Mouse (Mus musculus): ENCODE data around the gene Kcnk3. TPM values are rescaled to one million over a fixed set of nuclear protein-coding genes. Genes with fewer than 3 reads are reported as not detected.

The Kcnk3 gene
- polyA plus RNA-seq, 1 experiment = not detected

- no peaks in the 10 kb centered on the region for H3K36me3 ChIP-seq (ENCODE audit: control insufficient read depth, insufficient read depth)
- no peaks in the 10 kb centered on the region for H3K79me3 ChIP-seq (ENCODE audit: low read depth)
- TF ChIP-seq FOSL1 (IDR thresholded peaks at IDR 0.05; ENCODE audit: insufficient read depth, low read length, poor library complexity, severe bottlenecking) (no peak), CTCF (IDR thresholded peaks at IDR 0.05; ENCODE audit: control insufficient read depth, insufficient read depth, insufficient read length) (no peak), MAX (IDR thresholded peaks at IDR 0.05) (no peak), MYOG (IDR thresholded peaks at IDR 0.05; ENCODE audit: control insufficient read depth, extremely low read depth, insufficient read length) (no peak), MYOD1 (IDR thresholded peaks at IDR 0.05; ENCODE audit: control insufficient read depth, insufficient read length, low read depth) (no peak), CEBPB (IDR thresholded peaks at IDR 0.05; ENCODE audit: low read depth) (no peak), USF1 (IDR thresholded peaks at IDR 0.05; ENCODE audit: low read depth) (no peak)
- peaks cover 67% of the 10 kb centered on the region for H3K27me3 ChIP-seq (ENCODE audit: control insufficient read depth, insufficient read depth, insufficient read length)
- no peak overlapping the region for H3ac ChIP-seq (ENCODE audit: control insufficient read depth, insufficient read length, low read depth)
- no peak overlapping the region for H3K4me3 ChIP-seq (ENCODE audit: insufficient read depth, poor library complexity, severe bottlenecking)
- no peaks in the 10 kb centered on the region for H3K79me2 ChIP-seq (ENCODE audit: control insufficient read depth, insufficient read depth)
Observed at GRCm38 (mm10) chr5:30553936-30554335, 34.0 kb upstream of the Kcnk3 start.

- Histone ChIP-seq H3K27me3 (ENCODE audit: control insufficient read depth, insufficient read depth, insufficient read length) (peaks cover 63% of the 10 kb centered on the region), H3K79me3 (ENCODE audit: low read depth) (no peaks in the 10 kb centered on the region), H3K79me2 (ENCODE audit: control insufficient read depth, insufficient read depth) (no peaks in the 10 kb centered on the region), H3ac (ENCODE audit: control insufficient read depth, insufficient read length, low read depth) (no peak overlapping the region), H3K36me3 (ENCODE audit: control insufficient read depth, insufficient read depth) (no peaks in the 10 kb centered on the region), H3K4me3 (ENCODE audit: insufficient read depth, poor library complexity, severe bottlenecking) (no peak overlapping the region)
- TF ChIP-seq CEBPB (IDR thresholded peaks at IDR 0.05; ENCODE audit: low read depth) (no peak), CTCF (IDR thresholded peaks at IDR 0.05; ENCODE audit: control insufficient read depth, insufficient read depth, insufficient read length) (no peak), FOSL1 (IDR thresholded peaks at IDR 0.05; ENCODE audit: insufficient read depth, low read length, poor library complexity, severe bottlenecking) (no peak), MYOD1 (IDR thresholded peaks at IDR 0.05; ENCODE audit: control insufficient read depth, insufficient read length, low read depth) (no peak), USF1 (IDR thresholded peaks at IDR 0.05; ENCODE audit: low read depth) (no peak), MYOG (IDR thresholded peaks at IDR 0.05; ENCODE audit: control insufficient read depth, extremely low read depth, insufficient read length) (no peak), MAX (IDR thresholded peaks at IDR 0.05) (no peak)
Observed at GRCm38 (mm10) chr5:30554981-30555380, 33.0 kb upstream of the Kcnk3 start.

- Histone ChIP-seq H3K79me3 (ENCODE audit: low read depth) (no peaks in the 10 kb centered on the region), H3K4me3 (ENCODE audit: insufficient read depth, poor library complexity, severe bottlenecking) (no peak overlapping the region), H3K79me2 (ENCODE audit: control insufficient read depth, insufficient read depth) (no peaks in the 10 kb centered on the region), H3K27me3 (ENCODE audit: control insufficient read depth, insufficient read depth, insufficient read length) (peaks cover 53% of the 10 kb centered on the region), H3K36me3 (ENCODE audit: control insufficient read depth, insufficient read depth) (no peaks in the 10 kb centered on the region), H3ac (ENCODE audit: control insufficient read depth, insufficient read length, low read depth) (no peak overlapping the region)
- TF ChIP-seq USF1 (IDR thresholded peaks at IDR 0.05; ENCODE audit: low read depth) (no peak), FOSL1 (IDR thresholded peaks at IDR 0.05; ENCODE audit: insufficient read depth, low read length, poor library complexity, severe bottlenecking) (no peak), CTCF (IDR thresholded peaks at IDR 0.05; ENCODE audit: control insufficient read depth, insufficient read depth, insufficient read length) (no peak), MAX (IDR thresholded peaks at IDR 0.05) (no peak), MYOG (IDR thresholded peaks at IDR 0.05; ENCODE audit: control insufficient read depth, extremely low read depth, insufficient read length) (no peak), MYOD1 (IDR thresholded peaks at IDR 0.05; ENCODE audit: control insufficient read depth, insufficient read length, low read depth) (no peak), CEBPB (IDR thresholded peaks at IDR 0.05; ENCODE audit: low read depth) (no peak)
Observed at GRCm38 (mm10) chr5:30556284-30556683, 31.7 kb upstream of the Kcnk3 start.

- Histone ChIP-seq H3K4me3 (ENCODE audit: insufficient read depth, poor library complexity, severe bottlenecking) (no peak overlapping the region), H3K79me3 (ENCODE audit: low read depth) (no peaks in the 10 kb centered on the region), H3ac (ENCODE audit: control insufficient read depth, insufficient read length, low read depth) (no peak overlapping the region), H3K79me2 (ENCODE audit: control insufficient read depth, insufficient read depth) (no peaks in the 10 kb centered on the region), H3K27me3 (ENCODE audit: control insufficient read depth, insufficient read depth, insufficient read length) (peaks cover 34% of the 10 kb centered on the region), H3K36me3 (ENCODE audit: control insufficient read depth, insufficient read depth) (no peaks in the 10 kb centered on the region)
- TF ChIP-seq FOSL1 (IDR thresholded peaks at IDR 0.05; ENCODE audit: insufficient read depth, low read length, poor library complexity, severe bottlenecking) = no peak
- no peak for TF ChIP-seq MAX (IDR thresholded peaks at IDR 0.05)
- TF ChIP-seq CTCF (IDR thresholded peaks at IDR 0.05; ENCODE audit: control insufficient read depth, insufficient read depth, insufficient read length) = no peak
- no peak for TF ChIP-seq MYOD1 (IDR thresholded peaks at IDR 0.05; ENCODE audit: control insufficient read depth, insufficient read length, low read depth)
- no peak for TF ChIP-seq USF1 (IDR thresholded peaks at IDR 0.05; ENCODE audit: low read depth)
- TF ChIP-seq MYOG (IDR thresholded peaks at IDR 0.05; ENCODE audit: control insufficient read depth, extremely low read depth, insufficient read length) = no peak
- no peak for TF ChIP-seq CEBPB (IDR thresholded peaks at IDR 0.05; ENCODE audit: low read depth)
Observed at GRCm38 (mm10) chr5:30559421-30559820, 28.5 kb upstream of the Kcnk3 start.

GRCm38 (mm10) chr5:30559986-30560493, 27.9 kb upstream of the Kcnk3 start:
- TF ChIP-seq CEBPB (IDR thresholded peaks at IDR 0.05; ENCODE audit: low read depth) (no peak), USF1 (IDR thresholded peaks at IDR 0.05; ENCODE audit: low read depth) (no peak), MYOD1 (IDR thresholded peaks at IDR 0.05; ENCODE audit: control insufficient read depth, insufficient read length, low read depth) (no peak), FOSL1 (IDR thresholded peaks at IDR 0.05; ENCODE audit: insufficient read depth, low read length, poor library complexity, severe bottlenecking) (no peak), CTCF (IDR thresholded peaks at IDR 0.05; ENCODE audit: control insufficient read depth, insufficient read depth, insufficient read length) (no peak), MYOG (IDR thresholded peaks at IDR 0.05; ENCODE audit: control insufficient read depth, extremely low read depth, insufficient read length) (no peak), MAX (IDR thresholded peaks at IDR 0.05) (no peak)
- Histone ChIP-seq H3K79me3 (ENCODE audit: low read depth) (no peaks in the 10 kb centered on the region), H3K79me2 (ENCODE audit: control insufficient read depth, insufficient read depth) (no peaks in the 10 kb centered on the region), H3K36me3 (ENCODE audit: control insufficient read depth, insufficient read depth) (no peaks in the 10 kb centered on the region), H3K4me3 (ENCODE audit: insufficient read depth, poor library complexity, severe bottlenecking) (no peak overlapping the region), H3ac (ENCODE audit: control insufficient read depth, insufficient read length, low read depth) (no peak overlapping the region), H3K27me3 (ENCODE audit: control insufficient read depth, insufficient read depth, insufficient read length) (peaks cover 30% of the 10 kb centered on the region)
